In genomic region chr16:31209911-31210310, GRCm38 (mm10) we compare ENCODE assay signal across 12 mouse cellular contexts. TPM values are rescaled to one million over a fixed set of nuclear protein-coding genes. Genes with fewer than 3 reads are reported as not detected.
DNase-seq lines count a peak whose midpoint lies in the region; ATAC-seq and TF ChIP-seq lines count a peak whose summit lies in the region.
"Had no signal": no experiment of that assay in that cellular context is flagged by ENCODE, and none has a peak within 500 bp of the region (broad histone marks: within the 10 kb centered on the region; RNA-seq: fewer than 3 reads in every experiment).

No protein-coding gene starts in this region.

- ATAC-seq in liver, embryonic 15.5 days (ENCODE audit: insufficient read depth), result no peak
- ATAC-seq in inflammation-experienced regulatory T-cells, adult 6 months, result peak; percentile 90
- peak; percentile 76 for ATAC-seq in monocyte, adult 5-6 weeks (replicated peaks; ENCODE audit: insufficient number of reproducible peaks, low FRiP score, low TSS enrichment, poor library complexity, severe bottlenecking)
- no peak for ATAC-seq in forebrain, embryonic 16.5 days

- no peak for TF ChIP-seq RAD21 in CH12.LX (IDR thresholded peaks at IDR 0.05; ENCODE audit: low read depth, low read length)

- H3K79me2 ChIP-seq in CH12.LX (replicated peaks; ENCODE audit: control insufficient read depth, extremely low read depth, insufficient read depth, poor library complexity, severe bottlenecking), result no peaks in the 10 kb centered on the region

- DNase-seq in liver (no peak), CH12.LX (ENCODE audit: extremely low read depth) (no peak)
- no peak for DNase-seq in cerebellum, adult 9-11 months
- no peak for DNase-seq in gastrocnemius, adult 2 months
- DNase-seq: cerebellum, adult 2 months; thymus, adult 2 months had no signal

- 0 out of 2 replicates have a peak, but pooled peaks cover 4% of the 10 kb centered on the region for H3K27me3 ChIP-seq in liver, embryonic 15.5 days
- no peaks in the 10 kb centered on the region for H3K27me3 ChIP-seq in CH12.LX (replicated peaks)
- H3K27me3 ChIP-seq in forebrain, embryonic 16.5 days (replicated peaks; ENCODE audit: control insufficient read depth, insufficient read depth, low read length), result no peaks in the 10 kb centered on the region
- H3K27me3 ChIP-seq: embryonic facial prominence, embryonic 12.5 days; forebrain, embryonic 12.5 days had no signal

- intact Hi-C loops in gastrocnemius, adult 2 months (cut with DNase I), result no loop called here

- H3K4me3 ChIP-seq in liver, embryonic 15.5 days (replicated peaks), result no peak overlapping the region
- no peak overlapping the region for H3K4me3 ChIP-seq in CH12.LX (replicated peaks in 1 of 3; ENCODE audit: low read depth in 2 of 3, low read length in 2 of 3, poor library complexity in 1 of 3)
- H3K4me3 ChIP-seq in gastrocnemius, adult 2 months, result no peak overlapping the region
- H3K4me3 ChIP-seq in forebrain, embryonic 16.5 days (replicated peaks; ENCODE audit: low read length), result no peak overlapping the region
- H3K4me3 ChIP-seq: embryonic facial prominence, embryonic 12.5 days; forebrain, embryonic 12.5 days had no signal

- H3K4me2 ChIP-seq in liver, embryonic 15.5 days, result 0 out of 2 replicates have a peak overlapping the region, but pooled peaks have one; percentile 10
- no peak overlapping the region for H3K4me2 ChIP-seq in CH12.LX (ENCODE audit: insufficient read depth, low read depth, poor library complexity, severe bottlenecking)
- H3K4me2 ChIP-seq in forebrain, embryonic 16.5 days (ENCODE audit: low read length), result no peak overlapping the region
- H3K4me2 ChIP-seq: embryonic facial prominence, embryonic 12.5 days; forebrain, embryonic 12.5 days had no signal

- H3K9ac ChIP-seq in liver, embryonic 15.5 days, result no peak overlapping the region
- no peak overlapping the region for H3K9ac ChIP-seq in CH12.LX (ENCODE audit: insufficient read depth, low read depth)
- no peak overlapping the region for H3K9ac ChIP-seq in forebrain, embryonic 16.5 days (replicated peaks; ENCODE audit: low read depth, low read length)
- H3K9ac ChIP-seq: embryonic facial prominence, embryonic 12.5 days; forebrain, embryonic 12.5 days had no signal

- no peaks in the 10 kb centered on the region for H3K36me3 ChIP-seq in liver, embryonic 15.5 days (replicated peaks)
- no peaks in the 10 kb centered on the region for H3K36me3 ChIP-seq in CH12.LX (replicated peaks in 1 of 2; ENCODE audit: control insufficient read depth in 1 of 2, insufficient read depth in 1 of 2, low read length in 1 of 2)
- H3K36me3 ChIP-seq in forebrain, embryonic 16.5 days (ENCODE audit: control insufficient read depth, insufficient read depth), result no peaks in the 10 kb centered on the region
- H3K36me3 ChIP-seq: embryonic facial prominence, embryonic 12.5 days; forebrain, embryonic 12.5 days had no signal

- H3K9me3 ChIP-seq in liver, embryonic 15.5 days (replicated peaks), result no peaks in the 10 kb centered on the region
- peaks cover 1% of the 10 kb centered on the region for H3K9me3 ChIP-seq in CH12.LX (replicated peaks; ENCODE audit: low read length)
- no peaks in the 10 kb centered on the region for H3K9me3 ChIP-seq in forebrain, embryonic 16.5 days (ENCODE audit: control insufficient read depth, low read length)
- H3K9me3 ChIP-seq: embryonic facial prominence, embryonic 12.5 days; forebrain, embryonic 12.5 days had no signal

- dilution Hi-C loops in CH12.LX (cut with MboI; ENCODE audit: extremely low pct_ligation_motif_present, extremely low pct_unique_long_range_greater_than_20kb, low sequenced_read_pairs), result no loop called here

- no peak for TF ChIP-seq CTCF in CH12.LX (conservative IDR thresholded peaks at IDR 0.05 in 1 of 2, IDR thresholded peaks at IDR 0.05 in 1 of 2; ENCODE audit: low read depth in 2 of 2, low read length in 2 of 2)
- TF ChIP-seq CTCF in gastrocnemius, adult 2 months (IDR thresholded peaks at IDR 0.05), result no peak

- TF ChIP-seq POLR2A in CH12.LX (IDR thresholded peaks at IDR 0.05; ENCODE audit: low read depth, low read length), result no peak

- in situ Hi-C loops in CH12.LX (cut with MboI; ENCODE audit: low pct_ligation_motif_present, low pct_unique_long_range_greater_than_20kb, low sequenced_read_pairs), result loop anchor here (5.0 kb wide), 1 partner anchor 32 kb away; no protein-coding TSS in a partner anchor

- no peak for TF ChIP-seq EP300 in CH12.LX (IDR thresholded peaks at IDR 0.05; ENCODE audit: low read length)

- peaks cover 6% of the 10 kb centered on the region; the same call in 1 of the 2 replicates for H3K4me1 ChIP-seq in liver, embryonic 15.5 days (replicated peaks)
- H3K4me1 ChIP-seq in CH12.LX (ENCODE audit: control insufficient read depth in 1 of 2, insufficient read depth in 2 of 2), result peaks cover 5 to 15% of the 10 kb centered on the region in 2 experiments; a peak in 3 of 4 replicates
- no peaks in the 10 kb centered on the region; the same call in 1 of the 2 replicates for H3K4me1 ChIP-seq in forebrain, embryonic 16.5 days (replicated peaks; ENCODE audit: control insufficient read depth, insufficient read depth, low read length)
- H3K4me1 ChIP-seq: embryonic facial prominence, embryonic 12.5 days; forebrain, embryonic 12.5 days had no signal

- WGBS in liver, embryonic 15.5 days (ENCODE audit: insufficient replicate concordance), result 13% methylated on average over 5 of the region's 5 CpGs
- 80% methylated on average over 5 of the region's 5 CpGs for whole genome bisulfite sequencing in forebrain, embryonic 16.5 days

- H3K27ac ChIP-seq in liver, embryonic 15.5 days (replicated peaks), result no peak overlapping the region
- no peak overlapping the region for H3K27ac ChIP-seq in CH12.LX (ENCODE audit: insufficient read depth, low read depth)
- H3K27ac ChIP-seq in gastrocnemius, adult 2 months, result no peak overlapping the region
- H3K27ac ChIP-seq in forebrain, embryonic 16.5 days (ENCODE audit: low read length), result no peak overlapping the region
- H3K27ac ChIP-seq: embryonic facial prominence, embryonic 12.5 days; forebrain, embryonic 12.5 days had no signal

TF ChIP-seq in CH12.LX, 34 proteins besides CTCF, POLR2A, EP300 and RAD21:
- TF ChIP-seq BHLHE40 (IDR thresholded peaks at IDR 0.05; ENCODE audit: low read depth, low read length) (0 out of 2 replicates have a peak, but pooled peaks have one; percentile 31), ZNF384 (IDR thresholded peaks at IDR 0.05; ENCODE audit: low read depth, low read length) (no peak)

RNA-seq across cellular contexts. Expression of gene Acap2, which starts 8.9 kb away (rescaled TPM):
- polyA plus RNA-seq in liver, embryonic 15.5 days (2015; fragmentation: Nextera tagmentation; extraction: Ambion mirVana), result 5.8 and 6.2 TPM in 2 replicates
- total RNA-seq in CH12.LX (2012; rRNA removed) (28.9 and 31.5 TPM in 2 replicates), CH12.LX (2014; rRNA removed) (47.4 and 54.5 TPM in 2 replicates)
- 35.0 and 36.9 TPM in 2 replicates for polyA plus RNA-seq in CH12.LX (2012; ENCODE audit: insufficient read length, low read depth)
- polyA plus RNA-seq in inflammation-experienced regulatory T-cells, adult 6 months (2017; shearing (Covaris generic)), result 10 to 100 TPM; 10.7 to 13.1 (median 11.1) TPM
- total RNA-seq in monocyte, adult 5-6 weeks (2017), result 89.4 to 118 TPM (median 107 TPM) in 3 replicates
- total RNA-seq in gastrocnemius, adult 2 months (2021), result 10 to 100 TPM in 1 of 2 experiments, 1 to 10 TPM in 1; 9.5 to 10.8 TPM
- 12.7 and 15.0 TPM in 2 replicates for polyA plus RNA-seq in forebrain, embryonic 16.5 days (2015; fragmentation: Nextera tagmentation; extraction: Ambion mirVana)

Comparison
In these comparisons a context has a peak if more than half of its experiments do, and no peak if none do; other contexts are left out.
1. ATAC-seq: peak in inflammation-experienced regulatory T-cells, adult 6 months (single experiment) and monocyte, adult 5-6 weeks (single experiment); none in liver, embryonic 15.5 days (single experiment) and forebrain, embryonic 16.5 days (single experiment).